Mouse (Mus musculus) brain, adult 10 weeks (tissue): ENCODE measurements around the gene Fam229a. TPM values are rescaled to one million over a fixed set of nuclear protein-coding genes. Genes with fewer than 3 reads are reported as not detected.

Experiments
- polyA plus RNA-seq: library from polyadenylated mRNA; stranded (reverse); fragments of 350-450 nt; fragmentation: Illumina TruSeq; extraction: RNeasy Lipid Tissue Mini Kit (QIAGEN cat#74804); gene quantifications from one replicate; pipeline ENCODE4 v1.2.3, GENCODE M21; 2015; ENCODE audit warnings: low read depth, low replicate concordance

The Fam229a gene
- polyA plus RNA-seq, result not detected

GRCm38 (mm10) chr4:129490972-129491880 lies at the start of gene Fam229a, which contains the start of gene Tssk3:
Fam229a (plus strand) TSS chr4:129491190.
Tssk3 (minus strand) TSS chr4:129491022.

GRCm38 (mm10) chr4:129461183-129461960 lies 29.6 kb upstream of the Fam229a start, which contains the start of gene Bsdc1:
Bsdc1 (plus strand) TSS chr4:129461581.

GRCm38 (mm10) chr4:129513086-129513767 lies 22.2 kb downstream of the Fam229a start, which contains the start of gene Marcksl1:
Marcksl1 (plus strand) TSS chr4:129513581.

Other genes starting within 250 kb of the Fam229a start
- 7.9 TPM for gene C77080, start 229.8 kb upstream of the Fam229a start, polyA plus RNA-seq
- gene Sync, start 203.6 kb upstream of the Fam229a start, polyA plus RNA-seq, result 1.3 TPM
- 91.6 TPM for gene Rbbp4, start 155.8 kb upstream of the Fam229a start, polyA plus RNA-seq
- 37.3 TPM for gene Zbtb8os, start 155.5 kb upstream of the Fam229a start, polyA plus RNA-seq
- 6.8 TPM for gene Zbtb8a, start 113.1 kb upstream of the Fam229a start, polyA plus RNA-seq
- gene Zbtb8b, start 50.3 kb upstream of the Fam229a start, polyA plus RNA-seq, result 3.6 TPM
- gene Bsdc1, start 29.6 kb upstream of the Fam229a start, polyA plus RNA-seq, result 50.2 TPM
- gene Tssk3, start 168 bp upstream of the Fam229a start, polyA plus RNA-seq, result not detected
- 72.9 TPM for gene Marcksl1, start 22.4 kb downstream of the Fam229a start, polyA plus RNA-seq
- 38.9 TPM for gene Hdac1, start 51.5 kb downstream of the Fam229a start, polyA plus RNA-seq
- gene Lck, start 82.5 kb downstream of the Fam229a start, polyA plus RNA-seq, result 2.3 TPM
- 1.2 TPM for gene Fam167b, start 87.4 kb downstream of the Fam229a start, polyA plus RNA-seq
- 229 TPM for gene Eif3i, start 109.5 kb downstream of the Fam229a start, polyA plus RNA-seq
- gene Tmem234, start 109.5 kb downstream of the Fam229a start, polyA plus RNA-seq, result 151 TPM
- gene Dcdc2b, start 123.1 kb downstream of the Fam229a start, polyA plus RNA-seq, result 5.6 TPM
- 33.5 TPM for gene Iqcc, start 127.9 kb downstream of the Fam229a start, polyA plus RNA-seq
- gene Ccdc28b, start 132.8 kb downstream of the Fam229a start, polyA plus RNA-seq, result 55.4 TPM
- 33.5 TPM for gene Txlna, start 149.9 kb downstream of the Fam229a start, polyA plus RNA-seq
- 45.4 TPM for gene Kpna6, start 181.6 kb downstream of the Fam229a start, polyA plus RNA-seq
- gene Tmem39b, start 205.6 kb downstream of the Fam229a start, polyA plus RNA-seq, result 7.9 TPM